Mouse (Mus musculus): Measurements from ENCODE around the gene Nrxn3. TPM values are rescaled to one million over a fixed set of nuclear protein-coding genes. Genes with fewer than 3 reads are reported as not detected.

Nrxn3 gene
- polyA plus RNA-seq, 1 experiment: 0.19 TPM

DNA sequence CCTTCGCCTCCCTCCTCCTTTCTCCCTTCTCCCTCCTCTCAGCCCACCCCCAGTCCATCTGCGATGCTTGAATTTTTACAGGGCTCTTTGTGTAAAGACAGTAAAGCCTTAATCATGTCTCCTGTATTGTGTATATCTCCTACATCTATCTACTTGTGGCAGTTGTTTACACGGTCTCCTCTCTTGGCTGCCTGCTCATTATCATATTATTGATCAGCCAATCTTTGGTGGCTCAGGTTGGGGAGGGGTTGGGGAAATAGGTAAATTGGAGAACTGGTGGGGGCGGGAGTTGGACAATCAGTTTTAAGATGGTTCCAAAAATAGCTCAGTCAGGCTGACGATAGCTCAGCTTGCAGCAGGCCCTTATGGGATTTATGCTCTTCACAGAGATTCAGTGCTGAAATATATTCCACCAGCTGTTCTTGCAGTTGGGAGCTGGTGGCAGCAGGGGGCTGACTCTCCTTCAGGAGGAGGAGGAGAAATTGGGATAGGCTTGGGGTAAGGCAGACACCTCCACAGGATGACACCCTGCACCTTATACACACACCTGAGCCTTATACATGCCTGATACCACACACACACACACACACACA lies 654.5 kb downstream of the Nrxn3 start:
- H3K4me1 ChIP-seq (replicated peaks; ENCODE audit: control insufficient read depth, insufficient read depth, low read length): no peaks in the 10 kb centered on the region
- H3K27ac ChIP-seq (ENCODE audit: control insufficient read depth, insufficient read depth, low read length): no peak overlapping the region
- DNase-seq: no peak
- no peak overlapping the region for H3K4me3 ChIP-seq (ENCODE audit: control insufficient read depth, insufficient read depth, low read length)
- TF ChIP-seq POLR2A (IDR thresholded peaks at IDR 0.05; ENCODE audit: control insufficient read depth, extremely low read depth, insufficient read depth, low read length, poor library complexity): no peak
- no peak for TF ChIP-seq CTCF (IDR thresholded peaks at IDR 0.05; ENCODE audit: borderline replicate concordance, control insufficient read depth, extremely low read depth, insufficient read depth, low read length, poor library complexity)
- WGBS: 81% methylated on average over 5 of the region's 5 CpGs
- H3K36me3 ChIP-seq (ENCODE audit: control insufficient read depth, insufficient read depth, low read length): no peaks in the 10 kb centered on the region
- no peaks in the 10 kb centered on the region for H3K27me3 ChIP-seq (ENCODE audit: control insufficient read depth, insufficient read depth, low read length)

- Histone ChIP-seq H3K27ac (ENCODE audit: control insufficient read depth, insufficient read depth, low read length) (no peak overlapping the region), H3K4me3 (ENCODE audit: control insufficient read depth, insufficient read depth, low read length) (no peak overlapping the region), H3K36me3 (ENCODE audit: control insufficient read depth, insufficient read depth, low read length) (no peaks in the 10 kb centered on the region), H3K4me1 (replicated peaks; ENCODE audit: control insufficient read depth, insufficient read depth, low read length) (no peaks in the 10 kb centered on the region), H3K27me3 (ENCODE audit: control insufficient read depth, insufficient read depth, low read length) (no peaks in the 10 kb centered on the region)
- WGBS: 95% methylated on average over 2 of the region's 2 CpGs
- TF ChIP-seq CTCF (IDR thresholded peaks at IDR 0.05; ENCODE audit: borderline replicate concordance, control insufficient read depth, extremely low read depth, insufficient read depth, low read length, poor library complexity): no peak
- TF ChIP-seq POLR2A (IDR thresholded peaks at IDR 0.05; ENCODE audit: control insufficient read depth, extremely low read depth, insufficient read depth, low read length, poor library complexity): no peak
- no peak for DNase-seq
Observed at GRCm38 (mm10) chr12:89377687-89378086, 655.0 kb downstream of the Nrxn3 start.

- Histone ChIP-seq H3K4me3 (ENCODE audit: control insufficient read depth, insufficient read depth, low read length) (no peak overlapping the region), H3K36me3 (ENCODE audit: control insufficient read depth, insufficient read depth, low read length) (no peaks in the 10 kb centered on the region), H3K27me3 (ENCODE audit: control insufficient read depth, insufficient read depth, low read length) (no peaks in the 10 kb centered on the region), H3K4me1 (replicated peaks; ENCODE audit: control insufficient read depth, insufficient read depth, low read length) (no peaks in the 10 kb centered on the region), H3K27ac (ENCODE audit: control insufficient read depth, insufficient read depth, low read length) (no peak overlapping the region)
- 13% methylated on average over 3 of the region's 3 CpGs for WGBS
- DNase-seq: no peak
- TF ChIP-seq CTCF (IDR thresholded peaks at IDR 0.05; ENCODE audit: borderline replicate concordance, control insufficient read depth, extremely low read depth, insufficient read depth, low read length, poor library complexity) (no peak), POLR2A (IDR thresholded peaks at IDR 0.05; ENCODE audit: control insufficient read depth, extremely low read depth, insufficient read depth, low read length, poor library complexity) (no peak)
Observed at GRCm38 (mm10) chr12:89383254-89383653, 660.6 kb downstream of the Nrxn3 start.

DNA sequence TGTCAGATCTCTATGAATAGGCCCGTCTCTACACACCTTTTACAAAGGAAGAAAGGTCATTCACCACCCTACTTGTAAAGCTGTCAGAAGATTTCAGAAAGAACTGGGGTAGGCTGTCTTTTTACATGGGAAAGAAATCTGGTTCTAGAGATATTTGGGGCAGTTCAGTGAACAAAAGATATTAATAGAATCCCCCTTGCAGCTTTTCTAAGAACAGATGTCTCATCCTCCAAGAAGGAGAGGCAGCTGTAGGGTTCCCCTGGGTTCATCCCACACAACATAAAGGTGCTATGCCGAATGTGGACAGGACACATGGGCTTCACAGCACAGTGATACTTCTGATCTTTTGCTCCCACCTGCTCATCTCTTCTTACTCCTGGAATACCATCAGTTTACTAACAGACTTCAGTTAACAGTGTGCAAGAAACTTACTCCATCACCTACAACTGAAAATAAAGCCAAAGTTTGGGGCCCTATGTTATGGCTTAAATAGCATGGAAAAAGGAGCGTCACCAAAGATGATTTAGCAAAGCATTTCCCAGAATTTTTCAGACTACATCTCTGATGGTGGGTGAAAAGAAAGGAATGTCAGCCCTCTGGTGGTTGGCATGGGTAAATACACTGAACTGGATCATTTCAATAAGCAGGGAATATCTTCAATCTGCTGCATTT lies 672.6 kb downstream of the Nrxn3 start:
- Histone ChIP-seq H3K4me1 (replicated peaks; ENCODE audit: control insufficient read depth, insufficient read depth, low read length) (no peaks in the 10 kb centered on the region), H3K27me3 (ENCODE audit: control insufficient read depth, insufficient read depth, low read length) (no peaks in the 10 kb centered on the region), H3K4me3 (ENCODE audit: control insufficient read depth, insufficient read depth, low read length) (no peak overlapping the region), H3K36me3 (ENCODE audit: control insufficient read depth, insufficient read depth, low read length) (no peaks in the 10 kb centered on the region), H3K27ac (ENCODE audit: control insufficient read depth, insufficient read depth, low read length) (no peak overlapping the region)
- WGBS: 59% methylated on average over 3 of the region's 3 CpGs
- TF ChIP-seq POLR2A (IDR thresholded peaks at IDR 0.05; ENCODE audit: control insufficient read depth, extremely low read depth, insufficient read depth, low read length, poor library complexity) (no peak), CTCF (IDR thresholded peaks at IDR 0.05; ENCODE audit: borderline replicate concordance, control insufficient read depth, extremely low read depth, insufficient read depth, low read length, poor library complexity) (no peak)
- no peak for DNase-seq

- Histone ChIP-seq H3K4me3 (ENCODE audit: control insufficient read depth, insufficient read depth, low read length) (no peak overlapping the region), H3K36me3 (ENCODE audit: control insufficient read depth, insufficient read depth, low read length) (no peaks in the 10 kb centered on the region), H3K4me1 (replicated peaks; ENCODE audit: control insufficient read depth, insufficient read depth, low read length) (no peaks in the 10 kb centered on the region), H3K27me3 (ENCODE audit: control insufficient read depth, insufficient read depth, low read length) (no peaks in the 10 kb centered on the region), H3K27ac (ENCODE audit: control insufficient read depth, insufficient read depth, low read length) (no peak overlapping the region)
- DNase-seq: no peak
- TF ChIP-seq CTCF (IDR thresholded peaks at IDR 0.05; ENCODE audit: borderline replicate concordance, control insufficient read depth, extremely low read depth, insufficient read depth, low read length, poor library complexity) (no peak), POLR2A (IDR thresholded peaks at IDR 0.05; ENCODE audit: control insufficient read depth, extremely low read depth, insufficient read depth, low read length, poor library complexity) (no peak)
Observed at GRCm38 (mm10) chr12:89436519-89436918, 713.8 kb downstream of the Nrxn3 start.

GRCm38 (mm10) chr12:89442323-89443038 lies 719.8 kb downstream of the Nrxn3 start:
- no peaks in the 10 kb centered on the region for H3K36me3 ChIP-seq (ENCODE audit: control insufficient read depth, insufficient read depth, low read length)
- DNase-seq: no peak
- H3K4me1 ChIP-seq (replicated peaks; ENCODE audit: control insufficient read depth, insufficient read depth, low read length): no peaks in the 10 kb centered on the region
- no peaks in the 10 kb centered on the region for H3K27me3 ChIP-seq (ENCODE audit: control insufficient read depth, insufficient read depth, low read length)
- TF ChIP-seq CTCF (IDR thresholded peaks at IDR 0.05; ENCODE audit: borderline replicate concordance, control insufficient read depth, extremely low read depth, insufficient read depth, low read length, poor library complexity): no peak
- no peak for TF ChIP-seq POLR2A (IDR thresholded peaks at IDR 0.05; ENCODE audit: control insufficient read depth, extremely low read depth, insufficient read depth, low read length, poor library complexity)
- no peak overlapping the region for H3K4me3 ChIP-seq (ENCODE audit: control insufficient read depth, insufficient read depth, low read length)
- WGBS: 78% methylated on average over 2 of the region's 2 CpGs
- H3K27ac ChIP-seq (ENCODE audit: control insufficient read depth, insufficient read depth, low read length): no peak overlapping the region

All from thymus, adult 2 months (tissue).